Mouse (Mus musculus) cerebellum, adult 2 months (tissue): Measurements from ENCODE around the gene Nppa.

Experiments used
- CTCF ChIP-seq: fragments of 200-500 bp; IDR thresholded peaks from 2 replicates; pipeline ENCODE4 v1.5.1; 2011; ENCODE audit warnings: low read depth, mild to moderate bottlenecking, control low read depth, low read length, moderate library complexity, borderline replicate concordance; ENCODE audit not compliant: insufficient read depth
- POLR2A ChIP-seq: fragments of 200-500 bp; IDR thresholded peaks from 2 replicates; pipeline ENCODE4 v1.6.1; 2011; ENCODE audit warnings: low read length, control low read depth, borderline replicate concordance; ENCODE audit not compliant: insufficient read depth

DNA sequence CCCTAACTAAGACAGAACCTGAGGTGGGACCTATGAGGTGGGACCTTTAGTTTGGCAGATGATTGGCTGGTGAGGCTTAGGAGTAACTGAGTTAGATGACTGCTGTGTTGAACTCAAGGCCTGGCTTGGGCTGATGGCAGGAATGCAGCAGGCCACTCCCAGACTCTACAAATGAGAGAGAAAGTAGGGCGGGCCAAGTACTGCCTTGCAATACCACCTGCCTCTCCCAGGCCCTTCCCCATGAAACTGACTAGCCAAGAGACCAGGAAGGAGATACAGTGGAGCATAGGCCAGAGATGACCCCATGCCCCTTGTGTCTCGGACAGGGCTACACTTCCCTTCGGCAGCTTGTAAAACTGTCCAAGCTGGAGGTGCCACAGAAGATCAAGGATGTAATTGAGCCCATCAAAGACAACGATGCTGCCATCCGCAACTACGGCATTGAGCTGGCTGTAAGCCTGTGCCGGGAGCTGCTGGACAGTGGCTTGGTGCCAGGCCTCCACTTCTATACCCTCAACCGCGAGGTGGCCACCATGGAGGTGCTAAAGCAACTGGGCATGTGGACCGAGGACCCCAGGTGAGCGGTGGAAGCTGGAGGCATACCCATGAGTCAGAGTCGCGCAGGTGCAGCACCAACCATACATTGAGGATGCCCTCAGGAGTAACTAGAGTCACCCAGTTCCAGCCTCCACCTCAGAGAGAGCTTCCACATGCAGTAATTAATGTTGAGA lies 50.7 kb downstream of the Nppa start:
- TF ChIP-seq CTCF (no peak), POLR2A (no peak)
